Mouse (Mus musculus) fat pad, adult 2 months (tissue): Measurements from ENCODE around the gene 1600014C23Rik.

Experiments used
- DNase-seq: peaks from one replicate; pipeline ENCODE4 v3.0.0-alpha.2; 2011; ENCODE audit warnings: low read depth, low spot score; ENCODE audit errors: extremely low read depth

The 1600014C23Rik gene

GRCm38 (mm10) chr17:45693812-45694565 lies 39.7 kb downstream of the 1600014C23Rik start:
- DNase-seq, result no peak

- DNase-seq, result no peak
Observed at GRCm38 (mm10) chr17:45692159-45692558, 41.5 kb downstream of the 1600014C23Rik start.

GRCm38 (mm10) chr17:45690044-45690443 lies 43.6 kb downstream of the 1600014C23Rik start:
- DNase-seq, result peak; percentile 69

GRCm38 (mm10) chr17:45689120-45689519 lies 44.5 kb downstream of the 1600014C23Rik start:
- DNase-seq, result no peak

- DNase-seq, result no peak
Observed at GRCm38 (mm10) chr17:45686716-45687115, 46.9 kb downstream of the 1600014C23Rik start, which contains the start of gene Tmem63b. Gene Tmem63b, minus strand, starts transcription at chr17:45686905.

GRCm38 (mm10) chr17:45686093-45686619 lies 47.5 kb downstream of the 1600014C23Rik start, which contains the start of gene Mrpl14:
Gene Mrpl14, plus strand, starts transcription at chr17:45686322.
- no peak for DNase-seq

GRCm38 (mm10) chr17:45685171-45686092 lies 48.2 kb downstream of the 1600014C23Rik start:
- DNase-seq, result no peak

- no peak for DNase-seq
Observed at GRCm38 (mm10) chr17:45684667-45685131, 48.9 kb downstream of the 1600014C23Rik start.
